Mouse (Mus musculus): ENCODE measurements around the gene Olfr1380. TPM values are rescaled to one million over a fixed set of nuclear protein-coding genes. Genes with fewer than 3 reads are reported as not detected.

The Olfr1380 gene
- polyA plus RNA-seq, 2 experiments from 2014 or later: not detected

Other genes starting within 250 kb of the Olfr1380 start
- gene Olfr1391, start 234.1 kb upstream of the Olfr1380 start, polyA plus RNA-seq (2017; shearing (Covaris generic)): not detected
- gene Olfr1390, start 221.7 kb upstream of the Olfr1380 start, polyA plus RNA-seq (2017; shearing (Covaris generic)): not detected
- gene Olfr1389, start 133.8 kb upstream of the Olfr1380 start, polyA plus RNA-seq (2017; shearing (Covaris generic)): not detected
- gene Olfr1388, start 120.3 kb upstream of the Olfr1380 start, polyA plus RNA-seq (2017; shearing (Covaris generic)): not detected
- gene Olfr1387, start 101.5 kb upstream of the Olfr1380 start, polyA plus RNA-seq (2017; shearing (Covaris generic)): under 1 TPM in 1 of 2 experiments, not detected in 1; 0.16 TPM
- not detected for gene Olfr1386, start 91.8 kb upstream of the Olfr1380 start, polyA plus RNA-seq (2017; shearing (Covaris generic))
- under 1 TPM in 1 of 2 experiments, not detected in 1; 0.17 TPM for gene Olfr1385, start 67.8 kb upstream of the Olfr1380 start, polyA plus RNA-seq (2017; shearing (Covaris generic))
- gene Olfr1384, start 50.2 kb upstream of the Olfr1380 start, polyA plus RNA-seq (2017; shearing (Covaris generic)): not detected
- gene Olfr1383, start 37.2 kb upstream of the Olfr1380 start, polyA plus RNA-seq (2017; shearing (Covaris generic)): not detected
- gene Olfr1382, start 28.6 kb upstream of the Olfr1380 start, polyA plus RNA-seq (2017; shearing (Covaris generic)): not detected
- gene Olfr1381, start 13.4 kb upstream of the Olfr1380 start, polyA plus RNA-seq (2017; shearing (Covaris generic)): not detected
- gene Flt4, start 52.4 kb downstream of the Olfr1380 start, polyA plus RNA-seq (2017; shearing (Covaris generic)): not detected
- under 1 TPM in 1 of 2 experiments, not detected in 1; 0.97 TPM for gene Scgb3a1, start 106.7 kb downstream of the Olfr1380 start, polyA plus RNA-seq (2017; shearing (Covaris generic))
- gene Cnot6, start 155.8 kb downstream of the Olfr1380 start, polyA plus RNA-seq (2017; shearing (Covaris generic)): 10 to 100 TPM; 25.8 to 30.9 TPM
- gene Gfpt2, start 237.3 kb downstream of the Olfr1380 start, polyA plus RNA-seq (2017; shearing (Covaris generic)): 1 to 10 TPM in 1 of 2 experiments, under 1 TPM in 1; 0.83 to 1.1 TPM